Mouse (Mus musculus): ENCODE results near the gene Tdrkh. TPM values are rescaled to one million over a fixed set of nuclear protein-coding genes. Genes with fewer than 3 reads are reported as not detected.
A peak's percentile ranks its signal among the peaks of the same experiment; 100 is the strongest.

The Tdrkh gene
- polyA plus RNA-seq, 1 experiment: 12.3 TPM

- H3K9ac ChIP-seq (ENCODE audit: low read depth, poor library complexity, severe bottlenecking): no peak overlapping the region
- TF ChIP-seq POLR2A (IDR thresholded peaks at IDR 0.05; ENCODE audit: insufficient read depth, low read length): no peak
- TF ChIP-seq EP300 (IDR thresholded peaks at IDR 0.05; ENCODE audit: insufficient read depth, low read depth, low read length): no peak
- no peak for TF ChIP-seq CTCF (IDR thresholded peaks at IDR 0.05; ENCODE audit: low read depth, low read length)
- H3K27ac ChIP-seq (ENCODE audit: insufficient read depth, low read length): no peak overlapping the region
- no peaks in the 10 kb centered on the region for H3K36me3 ChIP-seq (ENCODE audit: control insufficient read depth, insufficient read depth, low read length, poor library complexity, severe bottlenecking)
- no peaks in the 10 kb centered on the region for H3K27me3 ChIP-seq (ENCODE audit: control insufficient read depth, insufficient read depth, low read length, poor library complexity, severe bottlenecking)
- no peak overlapping the region for H3K4me3 ChIP-seq (ENCODE audit: low read depth, low read length)
- peaks cover 3% of the 10 kb centered on the region for H3K4me1 ChIP-seq (ENCODE audit: control insufficient read depth, insufficient read depth, low read length)
- H3K9me3 ChIP-seq (replicated peaks; ENCODE audit: control insufficient read depth, insufficient read depth, low read length, poor library complexity, severe bottlenecking): no peaks in the 10 kb centered on the region
Measured at GRCm38 (mm10) chr3:94369709-94370108, 43.4 kb upstream of the Tdrkh start.

DNA sequence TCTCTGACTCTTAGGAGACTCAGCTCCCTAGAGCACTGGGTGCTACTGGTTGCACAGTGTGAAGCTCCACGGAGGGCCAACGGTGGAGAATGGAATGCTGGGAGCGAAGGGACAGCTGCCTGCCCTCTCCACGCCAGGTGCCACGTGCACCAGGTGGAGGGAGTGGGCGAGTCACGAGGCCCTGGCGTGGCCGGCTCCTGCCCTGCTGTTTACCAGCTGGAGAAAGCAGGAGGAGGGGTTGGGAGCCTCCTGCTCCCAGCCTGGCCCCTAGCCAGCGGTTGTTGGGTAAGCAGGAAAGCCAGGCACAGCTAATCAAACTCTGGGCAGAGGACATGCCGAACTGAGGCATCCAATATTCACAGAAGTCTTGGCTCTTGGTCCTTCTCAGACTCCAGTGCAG, 41.4 kb upstream of the Tdrkh start:
- Histone ChIP-seq H3K4me3 (ENCODE audit: low read depth, low read length) (no peak overlapping the region), H3K4me1 (ENCODE audit: control insufficient read depth, insufficient read depth, low read length) (peaks cover 3% of the 10 kb centered on the region), H3K9ac (ENCODE audit: low read depth, poor library complexity, severe bottlenecking) (no peak overlapping the region), H3K27me3 (ENCODE audit: control insufficient read depth, insufficient read depth, low read length, poor library complexity, severe bottlenecking) (no peaks in the 10 kb centered on the region), H3K27ac (ENCODE audit: insufficient read depth, low read length) (no peak overlapping the region), H3K36me3 (ENCODE audit: control insufficient read depth, insufficient read depth, low read length, poor library complexity, severe bottlenecking) (no peaks in the 10 kb centered on the region), H3K9me3 (replicated peaks; ENCODE audit: control insufficient read depth, insufficient read depth, low read length, poor library complexity, severe bottlenecking) (no peaks in the 10 kb centered on the region)
- no peak for TF ChIP-seq CTCF (IDR thresholded peaks at IDR 0.05; ENCODE audit: low read depth, low read length)
- TF ChIP-seq POLR2A (IDR thresholded peaks at IDR 0.05; ENCODE audit: insufficient read depth, low read length): no peak
- no peak for TF ChIP-seq EP300 (IDR thresholded peaks at IDR 0.05; ENCODE audit: insufficient read depth, low read depth, low read length)

GRCm38 (mm10) chr3:94372038-94372437, 41.0 kb upstream of the Tdrkh start:
- Histone ChIP-seq H3K9me3 (replicated peaks; ENCODE audit: control insufficient read depth, insufficient read depth, low read length, poor library complexity, severe bottlenecking) (no peaks in the 10 kb centered on the region), H3K27me3 (ENCODE audit: control insufficient read depth, insufficient read depth, low read length, poor library complexity, severe bottlenecking) (no peaks in the 10 kb centered on the region), H3K4me3 (ENCODE audit: low read depth, low read length) (no peak overlapping the region), H3K4me1 (ENCODE audit: control insufficient read depth, insufficient read depth, low read length) (peaks cover 3% of the 10 kb centered on the region), H3K9ac (ENCODE audit: low read depth, poor library complexity, severe bottlenecking) (no peak overlapping the region), H3K27ac (ENCODE audit: insufficient read depth, low read length) (no peak overlapping the region), H3K36me3 (ENCODE audit: control insufficient read depth, insufficient read depth, low read length, poor library complexity, severe bottlenecking) (no peaks in the 10 kb centered on the region)
- TF ChIP-seq CTCF (IDR thresholded peaks at IDR 0.05; ENCODE audit: low read depth, low read length) (no peak), EP300 (IDR thresholded peaks at IDR 0.05; ENCODE audit: insufficient read depth, low read depth, low read length) (no peak), POLR2A (IDR thresholded peaks at IDR 0.05; ENCODE audit: insufficient read depth, low read length) (no peak)

GRCm38 (mm10) chr3:94372641-94373040, 40.4 kb upstream of the Tdrkh start, which contains the start of gene Rorc:
Gene Rorc (plus strand): TSS chr3:94372794.
- no peaks in the 10 kb centered on the region for H3K9me3 ChIP-seq (replicated peaks; ENCODE audit: control insufficient read depth, insufficient read depth, low read length, poor library complexity, severe bottlenecking)
- H3K4me1 ChIP-seq (ENCODE audit: control insufficient read depth, insufficient read depth, low read length): peaks cover 3% of the 10 kb centered on the region
- H3K9ac ChIP-seq (ENCODE audit: low read depth, poor library complexity, severe bottlenecking): no peak within 1 kb of the TSS
- no peaks in the 10 kb centered on the region for H3K27me3 ChIP-seq (ENCODE audit: control insufficient read depth, insufficient read depth, low read length, poor library complexity, severe bottlenecking)
- TF ChIP-seq POLR2A (IDR thresholded peaks at IDR 0.05; ENCODE audit: insufficient read depth, low read length) (no peak), CTCF (IDR thresholded peaks at IDR 0.05; ENCODE audit: low read depth, low read length) (no peak), EP300 (IDR thresholded peaks at IDR 0.05; ENCODE audit: insufficient read depth, low read depth, low read length) (no peak)
- no peaks in the 10 kb centered on the region for H3K36me3 ChIP-seq (ENCODE audit: control insufficient read depth, insufficient read depth, low read length, poor library complexity, severe bottlenecking)
- H3K27ac ChIP-seq (ENCODE audit: insufficient read depth, low read length): no peak within 1 kb of the TSS
- H3K4me3 ChIP-seq (ENCODE audit: low read depth, low read length): peak within 1 kb of the TSS; percentile 41; the same call in 1 of the 2 replicates

- no peak overlapping the region for H3K27ac ChIP-seq (ENCODE audit: insufficient read depth, low read length)
- no peaks in the 10 kb centered on the region for H3K9me3 ChIP-seq (replicated peaks; ENCODE audit: control insufficient read depth, insufficient read depth, low read length, poor library complexity, severe bottlenecking)
- H3K4me3 ChIP-seq (ENCODE audit: low read depth, low read length): peak overlapping the region; percentile 41; the same call in 1 of the 2 replicates
- peaks cover 3% of the 10 kb centered on the region for H3K4me1 ChIP-seq (ENCODE audit: control insufficient read depth, insufficient read depth, low read length)
- H3K9ac ChIP-seq (ENCODE audit: low read depth, poor library complexity, severe bottlenecking): no peak overlapping the region
- TF ChIP-seq POLR2A (IDR thresholded peaks at IDR 0.05; ENCODE audit: insufficient read depth, low read length) (no peak), CTCF (IDR thresholded peaks at IDR 0.05; ENCODE audit: low read depth, low read length) (no peak), EP300 (IDR thresholded peaks at IDR 0.05; ENCODE audit: insufficient read depth, low read depth, low read length) (peak; percentile 40; the same call in 1 of the 2 replicates)
- no peaks in the 10 kb centered on the region for H3K27me3 ChIP-seq (ENCODE audit: control insufficient read depth, insufficient read depth, low read length, poor library complexity, severe bottlenecking)
- H3K36me3 ChIP-seq (ENCODE audit: control insufficient read depth, insufficient read depth, low read length, poor library complexity, severe bottlenecking): no peaks in the 10 kb centered on the region
Measured at GRCm38 (mm10) chr3:94373090-94373489, 40.0 kb upstream of the Tdrkh start.

DNA sequence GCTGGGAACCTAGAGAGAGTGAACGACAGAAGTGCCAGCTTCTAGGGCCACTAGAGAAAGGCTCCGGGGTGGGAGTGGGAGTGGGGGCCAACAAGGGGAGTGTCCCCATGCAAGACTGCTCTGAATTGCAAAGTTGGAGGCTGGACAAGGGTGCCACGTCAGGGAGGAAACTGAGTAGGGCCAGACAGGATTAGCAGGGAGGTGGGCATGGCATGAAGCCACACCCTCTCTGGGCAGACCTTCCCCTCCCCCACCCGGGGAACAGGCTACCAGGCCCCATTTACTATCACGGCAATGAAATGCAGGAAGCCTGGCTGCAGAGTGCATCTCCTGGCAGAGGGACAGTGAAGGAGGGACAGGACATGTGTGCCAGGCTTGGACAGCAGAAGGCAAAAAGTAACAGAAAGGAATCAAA, 39.5 kb upstream of the Tdrkh start:
- no peaks in the 10 kb centered on the region for H3K9me3 ChIP-seq (replicated peaks; ENCODE audit: control insufficient read depth, insufficient read depth, low read length, poor library complexity, severe bottlenecking)
- no peaks in the 10 kb centered on the region for H3K27me3 ChIP-seq (ENCODE audit: control insufficient read depth, insufficient read depth, low read length, poor library complexity, severe bottlenecking)
- H3K4me3 ChIP-seq (ENCODE audit: low read depth, low read length): peak overlapping the region; percentile 41; the same call in 1 of the 2 replicates
- no peak for TF ChIP-seq EP300 (IDR thresholded peaks at IDR 0.05; ENCODE audit: insufficient read depth, low read depth, low read length)
- TF ChIP-seq POLR2A (IDR thresholded peaks at IDR 0.05; ENCODE audit: insufficient read depth, low read length): no peak
- TF ChIP-seq CTCF (IDR thresholded peaks at IDR 0.05; ENCODE audit: low read depth, low read length): no peak
- peaks cover 3% of the 10 kb centered on the region for H3K4me1 ChIP-seq (ENCODE audit: control insufficient read depth, insufficient read depth, low read length)
- no peak overlapping the region for H3K9ac ChIP-seq (ENCODE audit: low read depth, poor library complexity, severe bottlenecking)
- H3K36me3 ChIP-seq (ENCODE audit: control insufficient read depth, insufficient read depth, low read length, poor library complexity, severe bottlenecking): no peaks in the 10 kb centered on the region
- H3K27ac ChIP-seq (ENCODE audit: insufficient read depth, low read length): no peak overlapping the region
